Mouse (Mus musculus) liver, postnatal 0 days (tissue): ENCODE data around the gene Polr3g. TPM values are rescaled to one million over a fixed set of nuclear protein-coding genes. Genes with fewer than 3 reads are reported as not detected.

Experiments used
- ATAC-seq: fragments of 200-750 bp; cut with Nextera tagmentation; 2 replicates; pipeline ENCODE4 v1.8.0; 2017; ENCODE audit warnings: mild to moderate bottlenecking, moderate library complexity
- DNase-seq: peaks from one replicate; pipeline ENCODE4 v3.0.0-alpha.2; 2016
- H3K27ac ChIP-seq: fragments of 300-500 bp; sonication (generic); 2 replicates; pipeline ENCODE4 v1.5.1; 2014; ENCODE audit warnings: antibody characterized with exemption, moderate library complexity, mild to moderate bottlenecking, low read depth
- H3K27me3 ChIP-seq: fragments of 300-500 bp; sonication (generic); 2 replicates; pipeline ENCODE4 v1.6.1; 2014; ENCODE audit warnings: low read length, control low read depth, mixed read lengths; ENCODE audit not compliant: insufficient read depth
- H3K36me3 ChIP-seq: fragments of 300-500 bp; sonication (generic); replicated peaks from 2 replicates; pipeline ENCODE4 v1.6.1; 2014; ENCODE audit warnings: mild to moderate bottlenecking, control low read depth, low read length, moderate library complexity, mixed read lengths; ENCODE audit not compliant: insufficient read depth
- H3K4me1 ChIP-seq: fragments of 300-500 bp; sonication (generic); 2 replicates; pipeline ENCODE4 v1.6.1; 2014; ENCODE audit warnings: antibody characterized with exemption, mild to moderate bottlenecking, control low read depth; ENCODE audit not compliant: insufficient read depth
- H3K4me2 ChIP-seq: fragments of 300-500 bp; sonication (generic); 2 replicates; pipeline ENCODE4 v1.6.1; 2014; ENCODE audit warnings: low read depth, mild to moderate bottlenecking, low read length, moderate library complexity, mixed read lengths
- H3K4me3 ChIP-seq: fragments of 300-500 bp; sonication (generic); 2 replicates; pipeline ENCODE4 v1.5.1; 2014; ENCODE audit warnings: low read depth, low read length
- H3K9ac ChIP-seq: fragments of 300-500 bp; sonication (generic); replicated peaks from 2 replicates; pipeline ENCODE4 v1.6.1; 2014; ENCODE audit warnings: mild to moderate bottlenecking, moderate library complexity
- H3K9me3 ChIP-seq: fragments of 300-500 bp; sonication (generic); 2 replicates; pipeline ENCODE4 v1.6.1; 2016; ENCODE audit warnings: mild to moderate bottlenecking, control low read depth, low read length, mixed read lengths
- CTCF ChIP-seq: sonication (generic); IDR thresholded peaks from 2 replicates; pipeline ENCODE4 v1.5.1; 2016; ENCODE audit warnings: antibody characterized with exemption, low read depth
- EP300 ChIP-seq: IDR thresholded peaks from 2 replicates; pipeline ENCODE4 v1.6.1; 2016; ENCODE audit warnings: antibody characterized with exemption, low read depth, mild to moderate bottlenecking
- WGBS: fragments of 180-500 bp; shearing (Covaris S2); extraction: QIAGEN DNeasy Blood & Tissue Kit; methylation state at CpG from one replicate; pipeline ENCODE4 v1.1.7; 2014; ENCODE audit not compliant: insufficient replicate concordance; 5-methylcytosine and 5-hydroxymethylcytosine counted together
- polyA plus RNA-seq: library from polyadenylated mRNA; unstranded; fragments of >200 nt; fragmentation: Nextera tagmentation; extraction: Ambion mirVana; gene quantifications from 2 replicates; pipeline ENCODE4 v1.2.1, GENCODE M21; 2015

The Polr3g gene
- polyA plus RNA-seq, 1 experiment from 2014 or later, result 6.2 TPM

DNA sequence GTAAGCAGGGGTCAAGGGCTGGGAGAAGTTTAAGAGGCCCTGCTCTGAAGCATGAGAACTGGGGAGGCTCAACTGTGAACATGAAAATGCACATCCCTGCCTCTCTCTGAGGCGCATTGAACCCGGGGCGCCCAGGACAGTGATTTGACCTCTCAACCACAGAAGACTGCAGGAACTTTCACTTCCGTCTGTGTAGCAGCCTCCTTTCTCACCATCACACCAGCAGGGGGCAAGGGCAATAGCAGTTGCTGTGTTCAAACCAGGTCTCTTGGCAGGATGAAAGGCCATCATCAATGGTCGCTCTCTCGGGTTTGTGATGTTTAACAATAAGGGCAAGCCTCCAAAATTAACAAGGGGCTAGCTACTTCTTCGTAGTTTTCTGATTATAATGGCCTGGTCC lies 7.7 kb downstream of the Polr3g start:
- Histone ChIP-seq H3K27ac (no peak overlapping the region), H3K27me3 (no peaks in the 10 kb centered on the region), H3K9ac (no peak overlapping the region), H3K9me3 (no peaks in the 10 kb centered on the region), H3K4me2 (no peak overlapping the region), H3K4me3 (no peak overlapping the region), H3K36me3 (peaks cover 3% of the 10 kb centered on the region; the same call in 1 of the 2 replicates), H3K4me1 (no peaks in the 10 kb centered on the region)
- TF ChIP-seq EP300 (no peak), CTCF (no peak)
- DNase-seq, result no peak
- ATAC-seq, result no peak
- 77% methylated on average over 7 of the region's 7 CpGs for WGBS

DNA sequence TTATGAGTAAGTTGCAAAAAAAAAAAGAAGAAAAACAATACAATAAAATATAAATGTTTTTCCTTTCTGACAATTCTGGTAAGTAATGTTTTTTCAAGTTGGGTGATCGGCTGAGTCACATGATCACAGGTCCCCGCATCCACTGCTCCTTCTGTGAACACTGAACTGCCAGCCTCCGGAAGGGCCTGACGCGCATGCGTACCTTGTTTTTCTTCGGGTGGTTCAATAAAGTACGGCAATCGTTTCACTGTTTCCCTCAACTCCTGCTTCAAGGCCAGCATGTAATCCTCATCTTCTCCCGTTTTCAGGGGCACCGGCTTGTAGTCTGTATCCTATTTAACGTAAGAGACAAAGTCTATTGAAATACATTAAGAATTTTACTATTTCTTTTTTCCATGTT lies 16.4 kb downstream of the Polr3g start:
- Histone ChIP-seq H3K27me3 (no peaks in the 10 kb centered on the region), H3K4me2 (no peak overlapping the region), H3K4me3 (no peak overlapping the region), H3K9me3 (no peaks in the 10 kb centered on the region), H3K36me3 (peaks cover 8% of the 10 kb centered on the region; the same call in 1 of the 2 replicates), H3K27ac (no peak overlapping the region), H3K9ac (no peak overlapping the region), H3K4me1 (peaks cover 6% of the 10 kb centered on the region; the same call in 1 of the 2 replicates)
- ATAC-seq (no peak), DNase-seq (no peak)
- TF ChIP-seq EP300 (no peak), CTCF (no peak)
- WGBS, result 92% methylated on average over 12 of the region's 12 CpGs

DNA sequence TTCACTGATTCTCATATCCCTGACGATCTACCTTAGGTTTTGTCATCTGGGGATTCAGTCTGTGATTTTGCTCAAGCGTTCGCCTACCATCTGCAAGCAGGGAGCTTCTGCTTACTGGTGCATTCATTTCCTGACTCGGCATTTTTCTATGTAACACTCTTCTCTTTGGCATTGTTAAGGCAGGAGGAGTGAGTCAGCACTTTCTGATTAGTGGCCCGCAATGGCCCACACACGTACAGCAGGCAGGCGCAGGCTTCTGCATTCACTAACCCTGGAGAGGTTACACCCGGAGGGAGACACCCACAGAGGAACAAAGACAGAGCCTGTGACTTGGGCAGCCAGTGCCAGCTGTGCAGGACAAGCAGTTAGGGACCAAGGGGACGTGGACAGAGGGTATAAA lies 19.2 kb downstream of the Polr3g start:
- Histone ChIP-seq H3K27ac (peak overlapping the region; percentile 17; the same call in 1 of the 2 replicates), H3K4me3 (no peak overlapping the region), H3K4me1 (peaks cover 6% of the 10 kb centered on the region; the same call in 1 of the 2 replicates), H3K9me3 (no peaks in the 10 kb centered on the region), H3K4me2 (peak overlapping the region; percentile 20; the same call in 1 of the 2 replicates), H3K36me3 (0 out of 2 replicates have a peak, but pooled peaks cover 2% of the 10 kb centered on the region), H3K27me3 (no peaks in the 10 kb centered on the region), H3K9ac (no peak overlapping the region)
- 49% methylated on average over 9 of the region's 9 CpGs for WGBS
- TF ChIP-seq CTCF, result no peak
- no peak for TF ChIP-seq EP300
- DNase-seq (peak; percentile 26), ATAC-seq (peak; percentile 75)

DNA sequence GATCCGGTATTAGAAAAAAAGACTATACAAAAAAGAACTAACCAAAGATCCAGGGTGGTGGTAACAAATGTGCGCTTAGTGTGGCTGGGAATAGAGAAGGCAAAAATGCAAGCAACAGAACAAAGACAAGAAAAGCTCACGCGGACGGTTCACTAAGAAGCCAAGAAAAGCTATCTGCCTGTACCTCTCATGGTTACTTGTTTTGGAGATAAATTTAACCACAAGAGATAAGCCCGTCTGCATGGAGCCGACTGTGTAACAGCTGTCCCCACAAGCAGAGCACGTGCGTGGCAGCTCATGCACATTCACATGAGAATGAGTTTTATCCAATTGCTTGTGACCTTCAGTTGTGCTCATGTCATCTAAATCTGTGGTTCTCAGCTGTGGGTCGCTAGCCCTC lies 20.3 kb downstream of the Polr3g start:
- H3K9ac ChIP-seq, result no peak overlapping the region
- ATAC-seq (peak; percentile 80), DNase-seq (peak; percentile 20)
- H3K9me3 ChIP-seq, result no peaks in the 10 kb centered on the region
- H3K4me1 ChIP-seq, result peaks cover 6% of the 10 kb centered on the region; the same call in 1 of the 2 replicates
- H3K4me2 ChIP-seq, result peak overlapping the region; percentile 51
- WGBS, result 42% methylated on average over 10 of the region's 10 CpGs
- peaks cover 7% of the 10 kb centered on the region; the same call in 1 of the 2 replicates for H3K36me3 ChIP-seq
- no peaks in the 10 kb centered on the region for H3K27me3 ChIP-seq
- H3K4me3 ChIP-seq, result no peak overlapping the region
- TF ChIP-seq EP300 (peak; percentile 89), CTCF (no peak)
- peak overlapping the region; percentile 46; the same call in 1 of the 2 replicates for H3K27ac ChIP-seq

GRCm38 (mm10) chr13:81689587-81689986 lies 21.2 kb downstream of the Polr3g start:
- H3K9me3 ChIP-seq, result no peaks in the 10 kb centered on the region
- no peak overlapping the region for H3K27ac ChIP-seq
- H3K36me3 ChIP-seq, result peaks cover 8% of the 10 kb centered on the region; the same call in 1 of the 2 replicates
- WGBS, result 66% methylated on average over 3 of the region's 3 CpGs
- ATAC-seq (peak; percentile 46; the same call in 1 of the 2 replicates), DNase-seq (peak; percentile 46)
- H3K4me2 ChIP-seq, result no peak overlapping the region
- H3K9ac ChIP-seq, result no peak overlapping the region
- TF ChIP-seq CTCF (no peak), EP300 (no peak)
- peaks cover 6% of the 10 kb centered on the region; the same call in 1 of the 2 replicates for H3K4me1 ChIP-seq
- no peaks in the 10 kb centered on the region for H3K27me3 ChIP-seq
- H3K4me3 ChIP-seq, result no peak overlapping the region

DNA sequence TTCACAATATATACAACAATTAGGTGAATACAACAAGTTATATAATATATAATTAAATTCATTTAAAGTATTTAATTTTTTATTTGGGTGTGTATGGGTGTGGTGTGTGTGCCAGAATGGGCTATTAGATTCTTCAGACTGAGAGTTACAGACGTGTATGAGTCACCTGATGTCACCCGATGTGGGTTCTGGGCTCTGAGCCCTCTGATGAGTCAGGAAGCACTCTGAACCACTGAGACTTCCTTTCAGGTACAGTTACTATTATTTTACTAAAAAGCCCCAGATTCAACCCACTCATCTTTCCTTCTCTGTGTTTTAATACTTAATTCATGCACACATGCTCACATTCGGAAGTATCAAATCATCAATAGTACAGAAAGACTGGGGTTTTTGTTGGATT lies 25.9 kb downstream of the Polr3g start:
- Histone ChIP-seq H3K4me1 (peaks cover 2% of the 10 kb centered on the region; the same call in 1 of the 2 replicates), H3K36me3 (peaks cover 16% of the 10 kb centered on the region), H3K9me3 (no peaks in the 10 kb centered on the region), H3K4me3 (no peak overlapping the region), H3K9ac (no peak overlapping the region), H3K4me2 (no peak overlapping the region), H3K27ac (no peak overlapping the region), H3K27me3 (no peaks in the 10 kb centered on the region)
- TF ChIP-seq EP300, result no peak
- TF ChIP-seq CTCF, result no peak
- ATAC-seq, result no peak
- no peak for DNase-seq
- WGBS, result 81% methylated on average over 3 of the region's 3 CpGs
